Mouse (Mus musculus) myocyte (in vitro differentiated cells): Measurements from ENCODE around the gene Hist1h2bp. TPM values are rescaled to one million over a fixed set of nuclear protein-coding genes. Genes with fewer than 3 reads are reported as not detected.
"Not testable (repeated sequence)": the region's sequence is repeated elsewhere in the genome, so short reads cannot be mapped to it uniquely, and the experiment has no call there.

Experiments used
- H3K27me3 ChIP-seq: one replicate; pipeline ENCODE4 v1.6.1; 2011; ENCODE audit not compliant: control insufficient read depth, insufficient read depth, insufficient read length
- H3K36me3 ChIP-seq: one replicate; pipeline ENCODE4 v1.6.1; 2011; ENCODE audit not compliant: control insufficient read depth, insufficient read depth
- H3K4me2 ChIP-seq: one replicate; pipeline ENCODE4 v1.6.1; 2011; ENCODE audit warnings: low read depth, control low read depth
- H3K4me3 ChIP-seq: one replicate; pipeline ENCODE4 v1.5.1; 2011; ENCODE audit warnings: mild to moderate bottlenecking, control low read depth, moderate library complexity
- H3K79me2 ChIP-seq: one replicate; pipeline ENCODE4 v1.6.1; 2011; ENCODE audit not compliant: control insufficient read depth, insufficient read depth
- H3ac ChIP-seq: one replicate; pipeline ENCODE4 v1.6.1; 2011; ENCODE audit not compliant: control insufficient read depth, insufficient read length
- CEBPB ChIP-seq: IDR thresholded peaks from 2 replicates; pipeline ENCODE4 v1.6.1; 2011; ENCODE audit warnings: mild to moderate bottlenecking, moderate library complexity; ENCODE audit not compliant: poor library complexity, insufficient read depth, severe bottlenecking
- E2F4 ChIP-seq: IDR thresholded peaks from one replicate; pipeline ENCODE4 v1.6.1; 2011; ENCODE audit warnings: mild to moderate bottlenecking, control low read depth, moderate library complexity; ENCODE audit not compliant: insufficient read depth
- MAX ChIP-seq: IDR thresholded peaks from one replicate; pipeline ENCODE4 v1.6.1; 2011; ENCODE audit warnings: low read depth, mild to moderate bottlenecking, control low read depth
- MYOD1 ChIP-seq, 3 experiments: IDR thresholded peaks; one replicate each; pipeline ENCODE4 v1.6.1; 2011; ENCODE audit warnings: control low read depth in 2 of 3, low read depth in 2 of 3, mild to moderate bottlenecking in 2 of 3, moderate library complexity in 1 of 3; ENCODE audit not compliant: insufficient read length in 2 of 3, control insufficient read depth in 1 of 3
- MYOG ChIP-seq, 3 experiments: IDR thresholded peaks; one replicate each; pipeline ENCODE4 v1.6.1; 2011; ENCODE audit warnings: control low read depth in 2 of 3, low read depth in 2 of 3, mild to moderate bottlenecking in 2 of 3; ENCODE audit not compliant: insufficient read length in 2 of 3, control insufficient read depth in 1 of 3, insufficient read depth in 1 of 3
- POLR2A ChIP-seq: IDR thresholded peaks from one replicate; pipeline ENCODE4 v1.6.1; 2011; ENCODE audit warnings: low read depth, mild to moderate bottlenecking, control low read depth, moderate library complexity; ENCODE audit not compliant: insufficient read length
- POLR2AphosphoS2 ChIP-seq: IDR thresholded peaks from one replicate; pipeline ENCODE4 v1.6.1; 2011; ENCODE audit warnings: low read depth, control low read depth; ENCODE audit not compliant: insufficient read length
- REST ChIP-seq: IDR thresholded peaks from one replicate; pipeline ENCODE4 v1.6.1; 2011; ENCODE audit warnings: mild to moderate bottlenecking, control low read depth, moderate library complexity; ENCODE audit not compliant: insufficient read depth, insufficient read length
- SRF ChIP-seq: IDR thresholded peaks from one replicate; pipeline ENCODE4 v1.6.1; 2011; ENCODE audit warnings: low read depth; ENCODE audit not compliant: control insufficient read depth, insufficient read length
- TCF12 ChIP-seq: IDR thresholded peaks from one replicate; pipeline ENCODE4 v1.6.1; 2011; ENCODE audit warnings: mild to moderate bottlenecking, control low read depth; ENCODE audit not compliant: poor library complexity, insufficient read depth, severe bottlenecking
- TCF3 ChIP-seq: IDR thresholded peaks from one replicate; pipeline ENCODE4 v1.6.1; 2011; ENCODE audit warnings: low read depth, control low read depth; ENCODE audit not compliant: insufficient read length
- USF1 ChIP-seq: IDR thresholded peaks from one replicate; pipeline ENCODE4 v1.6.1; 2011; ENCODE audit warnings: low read depth, mild to moderate bottlenecking, control low read depth, moderate library complexity
- polyA plus RNA-seq: library from polyadenylated mRNA; unstranded; fragments of >200 nt; fragmentation: generic; extraction: Trizol; gene quantifications from one replicate; pipeline ENCODE4 v1.2.1, GENCODE M21; 2012; ENCODE audit warnings: missing spikeins

Hist1h2bp gene
- polyA plus RNA-seq, 1 experiment: 0.89 TPM

- H3K79me2 ChIP-seq: no peaks in the 10 kb centered on the region
- H3K36me3 ChIP-seq: no peaks in the 10 kb centered on the region
- peak overlapping the region; percentile 72 for H3K4me2 ChIP-seq
- no peak for TF ChIP-seq POLR2A
- TF ChIP-seq USF1: no peak
- no peak for TF ChIP-seq CEBPB
- TF ChIP-seq REST: no peak
- TF ChIP-seq POLR2AphosphoS2: no peak
- TF ChIP-seq MYOD1 (IDR thresholded peaks at IDR 0.05; ENCODE audit: control insufficient read depth in 1 of 3, insufficient read length in 2 of 3, low read depth in 2 of 3): no peak
- TF ChIP-seq E2F4: no peak
- TF ChIP-seq TCF12: no peak
- TF ChIP-seq SRF: no peak
- no peak for TF ChIP-seq MYOG (IDR thresholded peaks at IDR 0.05; ENCODE audit: control insufficient read depth in 1 of 3, insufficient read depth in 1 of 3, insufficient read length in 2 of 3, low read depth in 2 of 3)
- no peak overlapping the region for H3ac ChIP-seq
- no peaks in the 10 kb centered on the region for H3K27me3 ChIP-seq
- H3K4me3 ChIP-seq: no peak overlapping the region
Observed at GRCm38 (mm10) chr13:21781639-21782038, 5.6 kb upstream of the Hist1h2bp start.

- not testable (repeated sequence) for H3K79me2 ChIP-seq, H3K27me3 ChIP-seq, H3K36me3 ChIP-seq, H3ac ChIP-seq
- peak overlapping the region; percentile 72 for H3K4me2 ChIP-seq
- TF ChIP-seq POLR2A (peak; percentile 85), SRF (peak; percentile 85), POLR2AphosphoS2 (peak; percentile 93)
- peak overlapping the region; percentile 18 for H3K4me3 ChIP-seq
Observed at GRCm38 (mm10) chr13:21782361-21783254, 4.7 kb upstream of the Hist1h2bp start.

GRCm38 (mm10) chr13:21783255-21783617 lies 4.0 kb upstream of the Hist1h2bp start, which contains the start of gene Hist1h3i:
Hist1h3i (minus strand) TSS chr13:21783370.
- no peak within 1 kb of the TSS for H3ac ChIP-seq
- no peaks in the 10 kb centered on the region for H3K36me3 ChIP-seq
- no peaks in the 10 kb centered on the region for H3K79me2 ChIP-seq
- TF ChIP-seq POLR2A (peak; percentile 54), MYOD1 (IDR thresholded peaks at IDR 0.05; ENCODE audit: control insufficient read depth in 1 of 3, insufficient read length in 2 of 3, low read depth in 2 of 3) (no peak)
- H3K27me3 ChIP-seq: no peaks in the 10 kb centered on the region
- H3K4me2 ChIP-seq: peak within 1 kb of the TSS; percentile 85
- H3K4me3 ChIP-seq: peak within 1 kb of the TSS; percentile 18

GRCm38 (mm10) chr13:21783734-21784161 lies 3.5 kb upstream of the Hist1h2bp start:
- Histone ChIP-seq H3K79me2 (no peaks in the 10 kb centered on the region), H3K4me3 (peak overlapping the region; percentile 18), H3ac (no peak overlapping the region), H3K36me3 (no peaks in the 10 kb centered on the region), H3K4me2 (peak overlapping the region; percentile 85), H3K27me3 (no peaks in the 10 kb centered on the region)
- TF ChIP-seq SRF (no peak), CEBPB (0 out of 2 replicates have a peak, but pooled peaks have one; percentile 5), E2F4 (no peak)

GRCm38 (mm10) chr13:21784311-21784710 lies 3.0 kb upstream of the Hist1h2bp start:
- Histone ChIP-seq H3K27me3 (no peaks in the 10 kb centered on the region), H3K4me3 (peak overlapping the region; percentile 18), H3K79me2 (no peaks in the 10 kb centered on the region), H3K36me3 (no peaks in the 10 kb centered on the region), H3K4me2 (peak overlapping the region; percentile 85), H3ac (no peak overlapping the region)
- TF ChIP-seq TCF3 (no peak), USF1 (no peak), MYOG (IDR thresholded peaks at IDR 0.05; ENCODE audit: control insufficient read depth in 1 of 3, insufficient read depth in 1 of 3, insufficient read length in 2 of 3, low read depth in 2 of 3) (no peak), REST (no peak), MAX (no peak), CEBPB (no peak)
